Mouse (Mus musculus) skeletal muscle tissue, adult 2 months (tissue): ENCODE measurements around the gene Vmn2r37.
"Not testable (repeated sequence)": the region's sequence is repeated elsewhere in the genome, so short reads cannot be mapped to it uniquely, and the experiment has no call there.

Source experiments
- DNase-seq: peaks from one replicate; pipeline ENCODE4 v3.0.0-alpha.2; 2012; ENCODE audit warnings: low read depth, low spot score

The Vmn2r37 gene

DNA sequence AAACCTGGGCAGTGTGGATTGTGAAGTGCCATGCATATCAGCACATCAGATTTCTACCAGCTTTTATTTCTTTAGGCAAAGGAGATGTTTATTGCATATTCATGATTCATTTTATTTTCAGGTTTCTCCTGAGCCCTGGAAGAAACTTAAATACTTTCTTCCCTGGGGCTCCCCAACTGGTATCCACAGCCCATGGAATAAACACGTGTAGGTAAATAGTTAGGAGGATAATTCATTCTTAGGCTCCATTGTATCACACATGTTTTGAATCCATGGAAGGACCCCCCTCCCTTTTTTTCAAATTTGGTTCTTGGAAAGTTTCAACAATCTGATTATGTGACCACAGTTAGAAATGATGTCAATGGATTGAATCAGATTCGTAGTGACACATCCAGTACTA lies at the start of gene Vmn2r37:
Gene Vmn2r37, minus strand, starts transcription at position 101 of the 400 bp plus-strand sequence.
- not testable (repeated sequence) for DNase-seq
